Mouse (Mus musculus) MEL (cell line): Measurements from ENCODE around the gene Smarcc2. TPM values are rescaled to one million over a fixed set of nuclear protein-coding genes. Genes with fewer than 3 reads are reported as not detected.

Experiments used
- DNase-seq: peaks from one replicate; pipeline ENCODE4 v3.0.0; 2011; ENCODE audit warnings: low read depth, low spot score
- H3K27ac ChIP-seq: 2 replicates; pipeline ENCODE4 v1.5.1; 2012; ENCODE audit warnings: low read depth, mild to moderate bottlenecking, control low read depth, low read length, moderate library complexity; ENCODE audit not compliant: control insufficient read depth
- H3K27me3 ChIP-seq, 2 experiments: fragments of 150-350 bp in 1 of 2; sonication (generic) in 1 of 2; 2 replicates each; pipeline ENCODE4 v1.6.1; 2012; ENCODE audit warnings: low read length in 2 of 2, mild to moderate bottlenecking in 2 of 2, improper control_type of control experiment in 1 of 2, moderate library complexity in 1 of 2; ENCODE audit not compliant: insufficient read depth in 2 of 2, control insufficient read depth in 1 of 2
- H3K36me3 ChIP-seq, 2 experiments: 2 replicates each; pipeline ENCODE4 v1.6.1; 2012 to 2014; ENCODE audit warnings: low read length in 2 of 2, improper control_type of control experiment in 1 of 2, inconsistent platforms in 1 of 2, mild to moderate bottlenecking in 1 of 2; ENCODE audit not compliant: insufficient read depth in 2 of 2, control insufficient read depth in 1 of 2
- H3K4me1 ChIP-seq, 2 experiments: fragments of 150-350 bp in 1 of 2; sonication (generic) in 1 of 2; 2 replicates each; pipeline ENCODE4 v1.6.1; 2012; ENCODE audit warnings: low read length in 2 of 2, improper control_type of control experiment in 1 of 2, mild to moderate bottlenecking in 1 of 2; ENCODE audit not compliant: insufficient read depth in 2 of 2, control insufficient read depth in 1 of 2
- H3K4me3 ChIP-seq, 2 experiments: fragments of 150-350 bp in 1 of 2; sonication (generic) in 1 of 2; 2 replicates each; pipeline ENCODE4 v1.5.1; 2012; ENCODE audit warnings: low read depth in 2 of 2, low read length in 2 of 2, mild to moderate bottlenecking in 2 of 2, moderate library complexity in 2 of 2, control low read depth in 1 of 2, improper control_type of control experiment in 1 of 2; ENCODE audit not compliant: control insufficient read depth in 1 of 2, insufficient read depth in 1 of 2
- H3K79me2 ChIP-seq: 2 replicates; pipeline ENCODE4 v1.6.1; 2012; ENCODE audit warnings: mild to moderate bottlenecking, low read length, moderate library complexity; ENCODE audit not compliant: control insufficient read depth, poor library complexity, insufficient read depth
- H3K9ac ChIP-seq: 2 replicates; pipeline ENCODE4 v1.6.1; 2012; ENCODE audit warnings: low read depth, mild to moderate bottlenecking, control low read depth, low read length, moderate library complexity; ENCODE audit not compliant: control insufficient read depth, poor library complexity, severe bottlenecking
- H3K9me3 ChIP-seq: fragments of 150-350 bp; sonication (generic); replicated peaks from 2 replicates; pipeline ENCODE4 v1.6.1; 2012; ENCODE audit warnings: mild to moderate bottlenecking, low read length, improper control_type of control experiment, moderate library complexity; ENCODE audit not compliant: insufficient read depth
- BHLHE40 ChIP-seq: IDR thresholded peaks from 2 replicates; pipeline ENCODE4 v1.6.1; 2012; ENCODE audit warnings: low read depth, mild to moderate bottlenecking, inconsistent platforms, low read length, improper control_type of control experiment, borderline replicate concordance
- CHD1 ChIP-seq: IDR thresholded peaks from 2 replicates; pipeline ENCODE4 v1.6.1; 2012; ENCODE audit warnings: low read depth, mild to moderate bottlenecking, inconsistent platforms, low read length, improper control_type of control experiment
- CHD2 ChIP-seq: IDR thresholded peaks from 2 replicates; pipeline ENCODE4 v1.6.1; 2011; ENCODE audit warnings: low read length, improper control_type of control experiment
- CTCF ChIP-seq, 3 experiments: IDR thresholded peaks in 2 of 3; conservative IDR thresholded peaks in 1 of 3; 2 replicates each; pipeline ENCODE4 v1.5.1; 2011 to 2012; ENCODE audit warnings: low read length in 3 of 3, low read depth in 2 of 3, mild to moderate bottlenecking in 2 of 3, improper control_type of control experiment in 1 of 3, inconsistent platforms in 1 of 3, mixed read lengths in 1 of 3, moderate library complexity in 1 of 3; ENCODE audit not compliant: control insufficient read depth in 1 of 3, insufficient read depth in 1 of 3, poor library complexity in 1 of 3, severe bottlenecking in 1 of 3
- E2F4 ChIP-seq: IDR thresholded peaks from 2 replicates; pipeline ENCODE4 v1.6.1; 2011; ENCODE audit warnings: low read depth, low read length, improper control_type of control experiment, borderline replicate concordance
- EP300 ChIP-seq, 2 experiments: IDR thresholded peaks; 2 replicates each; pipeline ENCODE4 v1.6.1; 2011; ENCODE audit warnings: improper control_type of control experiment in 2 of 2, low read length in 2 of 2, low read depth in 1 of 2, mild to moderate bottlenecking in 1 of 2
- HCFC1 ChIP-seq: IDR thresholded peaks from 2 replicates; pipeline ENCODE4 v1.6.1; 2012; ENCODE audit warnings: low read depth, mild to moderate bottlenecking, inconsistent platforms, low read length, improper control_type of control experiment, moderate library complexity
- JUND ChIP-seq: IDR thresholded peaks from 2 replicates; pipeline ENCODE4 v1.6.1; 2011; ENCODE audit warnings: low read depth, mild to moderate bottlenecking, improper control_type of control experiment, low read length
- MAFK ChIP-seq: IDR thresholded peaks from 2 replicates; pipeline ENCODE4 v1.6.1; 2011; ENCODE audit warnings: low read depth, mild to moderate bottlenecking, low read length, improper control_type of control experiment, borderline replicate concordance
- MAX ChIP-seq: IDR thresholded peaks from 2 replicates; pipeline ENCODE4 v1.6.1; 2011; ENCODE audit warnings: low read length, improper control_type of control experiment
- MAZ ChIP-seq: IDR thresholded peaks from 2 replicates; pipeline ENCODE4 v1.6.1; 2012; ENCODE audit warnings: low read depth, mild to moderate bottlenecking, inconsistent platforms, low read length, improper control_type of control experiment
- MEF2A ChIP-seq: IDR thresholded peaks from 2 replicates; pipeline ENCODE4 v1.6.1; 2014; ENCODE audit warnings: low read depth, mild to moderate bottlenecking, inconsistent platforms, low read length, improper control_type of control experiment; ENCODE audit not compliant: poor library complexity, insufficient replicate concordance, severe bottlenecking; ENCODE audit errors: extremely low read depth
- MXI1 ChIP-seq: IDR thresholded peaks from 2 replicates; pipeline ENCODE4 v1.6.1; 2011; ENCODE audit warnings: mild to moderate bottlenecking, low read depth, low read length, improper control_type of control experiment
- MYB ChIP-seq: IDR thresholded peaks from 2 replicates; pipeline ENCODE4 v1.6.1; 2011; ENCODE audit warnings: mild to moderate bottlenecking, low read depth, low read length, improper control_type of control experiment
- MYC ChIP-seq: IDR thresholded peaks from 2 replicates; pipeline ENCODE4 v1.6.1; 2011; ENCODE audit warnings: low read depth, mild to moderate bottlenecking, low read length, improper control_type of control experiment, moderate library complexity
- POLR2A ChIP-seq, 2 experiments: IDR thresholded peaks; 2 replicates each; pipeline ENCODE4 v1.6.1; 2011 to 2012; ENCODE audit warnings: low read length in 2 of 2, mild to moderate bottlenecking in 2 of 2, control low read depth in 1 of 2, improper control_type of control experiment in 1 of 2, low read depth in 1 of 2, moderate library complexity in 1 of 2; ENCODE audit not compliant: control insufficient read depth in 1 of 2, insufficient read depth in 1 of 2, poor library complexity in 1 of 2
- RAD21 ChIP-seq: IDR thresholded peaks from 2 replicates; pipeline ENCODE4 v1.6.1; 2011; ENCODE audit warnings: mild to moderate bottlenecking, low read depth, low read length, improper control_type of control experiment
- RCOR1 ChIP-seq: IDR thresholded peaks from 2 replicates; pipeline ENCODE4 v1.6.1; 2012; ENCODE audit warnings: low read depth, mild to moderate bottlenecking, inconsistent platforms, low read length, improper control_type of control experiment
- SIN3A ChIP-seq: IDR thresholded peaks from 2 replicates; pipeline ENCODE4 v1.6.1; 2012; ENCODE audit warnings: low read length, improper control_type of control experiment, inconsistent platforms
- SMC3 ChIP-seq: IDR thresholded peaks from 2 replicates; pipeline ENCODE4 v1.6.1; 2011; ENCODE audit warnings: low read depth, low read length, improper control_type of control experiment
- TAL1 ChIP-seq: IDR thresholded peaks from 2 replicates; pipeline ENCODE4 v1.6.1; 2012; ENCODE audit warnings: mild to moderate bottlenecking, inconsistent platforms, low read length, moderate library complexity, mixed read lengths
- TBP ChIP-seq: IDR thresholded peaks from 2 replicates; pipeline ENCODE4 v1.8.0; 2011; ENCODE audit warnings: low read depth, low read length, improper control_type of control experiment
- TCF12 ChIP-seq: IDR thresholded peaks from 2 replicates; pipeline ENCODE4 v1.6.1; 2014; ENCODE audit warnings: low read depth, mild to moderate bottlenecking, inconsistent platforms, low read length, improper control_type of control experiment, moderate library complexity
- USF2 ChIP-seq, 2 experiments: IDR thresholded peaks; 2 replicates each; pipeline ENCODE4 v1.6.1; 2011 to 2012; ENCODE audit warnings: improper control_type of control experiment in 2 of 2, low read length in 2 of 2, borderline replicate concordance in 1 of 2, inconsistent platforms in 1 of 2, low read depth in 1 of 2, mild to moderate bottlenecking in 1 of 2; ENCODE audit not compliant: insufficient read depth in 1 of 2
- ZMIZ1 ChIP-seq: IDR thresholded peaks from 2 replicates; pipeline ENCODE4 v1.6.1; 2012; ENCODE audit warnings: low read depth, mild to moderate bottlenecking, inconsistent platforms, low read length, improper control_type of control experiment, moderate library complexity
- polyA plus RNA-seq, 2 experiments: library from polyadenylated mRNA; stranded (reverse) in 1 of 2; unstranded in 1 of 2; fragments of >175 nt in 1 of 2; fragments of >200 nt in 1 of 2; gene quantifications; 2 replicates each; pipeline versions ENCODE4 v1.2.1 to v1.2.4; 2012; ENCODE audit warnings: low replicate concordance in 2 of 2, low read depth in 1 of 2; ENCODE audit not compliant: insufficient read length in 2 of 2, insufficient read depth in 1 of 2, missing spikeins in 1 of 2
- total RNA-seq: library from RNA; depleted of rRNA; stranded (reverse); fragments of 300-350 nt; gene quantifications from 2 replicates; pipeline ENCODE4 v1.2.3, GENCODE M21; 2012

The Smarcc2 gene
- total and polyA plus RNA-seq, 3 experiments = 24.8 to 226 (median 68.8) TPM

DNA sequence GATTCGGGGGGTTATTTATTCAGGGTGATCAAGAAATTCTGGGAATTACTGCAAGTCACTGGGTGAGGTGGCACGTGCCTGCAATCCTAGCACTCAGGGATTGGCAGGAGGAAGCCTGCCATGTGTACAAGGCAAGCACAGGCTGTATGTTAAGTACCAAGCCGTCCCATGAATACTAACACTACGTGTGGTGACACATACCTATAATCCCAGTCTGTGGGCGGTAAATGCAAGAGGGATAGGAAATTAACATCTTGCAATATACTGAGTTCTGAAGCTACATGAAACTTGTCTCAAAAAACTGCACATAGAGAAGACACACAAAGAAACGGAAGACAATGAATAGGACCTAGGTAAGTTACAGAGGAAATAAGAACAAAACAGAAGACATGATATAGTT is 8.0 kb upstream of the Smarcc2 start:
- TF ChIP-seq USF2 (IDR thresholded peaks at IDR 0.05; ENCODE audit: borderline replicate concordance in 1 of 2, insufficient read depth in 1 of 2, low read depth in 1 of 2, low read length in 2 of 2) (no peak), BHLHE40 (no peak), TCF12 (no peak), MAX (no peak), CHD1 (no peak), CHD2 (no peak), TAL1 (no peak), HCFC1 (no peak), SIN3A (no peak)
- TF ChIP-seq, all 39 proteins: peak for 0
- no peaks in the 10 kb centered on the region for H3K36me3 ChIP-seq
- DNase-seq = no peak

DNA sequence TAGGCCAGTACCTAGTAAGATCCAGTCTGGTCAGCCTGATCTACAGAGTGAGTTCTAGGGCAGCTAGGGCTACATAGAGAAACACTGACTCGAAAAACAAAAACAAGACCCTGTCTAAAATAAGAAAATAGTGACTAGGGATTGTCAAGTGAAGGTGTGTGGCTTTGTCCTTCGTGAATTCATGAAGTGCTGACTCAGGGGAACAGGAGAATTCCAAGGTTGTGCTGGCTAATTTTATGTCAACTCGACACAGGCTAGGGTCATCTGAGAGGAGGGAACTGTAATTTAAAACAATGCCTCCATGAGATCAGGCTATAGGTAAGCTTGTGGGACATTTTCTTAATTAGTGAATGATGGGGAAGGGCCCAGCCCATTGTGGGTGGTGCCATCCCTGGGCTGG is 4.6 kb upstream of the Smarcc2 start:
- peaks cover 0 to 8% of the 10 kb centered on the region in 2 experiments; a peak in 2 of 4 replicates for H3K4me1 ChIP-seq
- H3K9ac ChIP-seq = no peak overlapping the region
- DNase-seq = no peak
- H3K27me3 ChIP-seq = no peaks in the 10 kb centered on the region
- no peak overlapping the region for H3K4me3 ChIP-seq
- peaks cover 5% of the 10 kb centered on the region; the same call in 1 of the 2 replicates for H3K79me2 ChIP-seq
- no peaks in the 10 kb centered on the region for H3K36me3 ChIP-seq
- H3K27ac ChIP-seq = no peak overlapping the region
- TF ChIP-seq MEF2A (no peak), E2F4 (no peak)
- H3K9me3 ChIP-seq = no peaks in the 10 kb centered on the region

More for the DNA sequence above, 8.0 kb upstream of the Smarcc2 start:
- H3K4me1 ChIP-seq = peaks cover 0 to 5% of the 10 kb centered on the region in 2 experiments; a peak in 1 of 4 replicates
- H3K4me3 ChIP-seq = no peak overlapping the region
- H3K9ac ChIP-seq = no peak overlapping the region
- no peaks in the 10 kb centered on the region for H3K9me3 ChIP-seq
- no peak overlapping the region for H3K27ac ChIP-seq
- no peaks in the 10 kb centered on the region for H3K79me2 ChIP-seq
- H3K27me3 ChIP-seq = no peaks in the 10 kb centered on the region

DNA sequence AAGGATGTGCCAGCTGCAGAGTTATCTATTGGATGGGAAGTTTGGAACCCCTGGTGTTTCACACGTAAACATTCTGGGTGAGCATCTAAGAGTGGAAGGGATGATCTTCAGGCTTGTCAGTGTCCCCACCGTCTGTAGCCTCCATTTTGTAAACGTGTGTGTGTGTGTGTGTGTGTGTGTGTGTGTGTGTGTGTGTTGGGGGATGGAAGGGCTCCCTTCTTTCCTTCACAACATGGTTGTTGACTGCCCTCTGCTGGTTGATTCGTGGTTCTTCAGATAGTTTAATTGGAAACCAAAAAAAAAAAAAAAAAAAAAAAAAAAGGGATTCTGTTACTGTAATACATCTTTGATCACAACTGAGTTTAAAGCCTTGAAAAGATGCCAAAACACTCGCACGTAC is 3.8 kb upstream of the Smarcc2 start:
- H3K79me2 ChIP-seq = peaks cover 11% of the 10 kb centered on the region
- peak overlapping the region; percentile 34 to 56 for H3K4me3 ChIP-seq
- H3K9ac ChIP-seq = peak overlapping the region; percentile 46
- peak; percentile 91 for DNase-seq
- H3K27ac ChIP-seq = no peak overlapping the region
- peaks cover 2 to 11% of the 10 kb centered on the region in 2 experiments; a peak in 3 of 4 replicates for H3K4me1 ChIP-seq
- no peaks in the 10 kb centered on the region for H3K9me3 ChIP-seq
- no peaks in the 10 kb centered on the region for H3K27me3 ChIP-seq
- H3K36me3 ChIP-seq = peaks cover 0 to 3% of the 10 kb centered on the region in 2 experiments; a peak in 2 of 4 replicates
- peak; percentile 43 for TF ChIP-seq MXI1
- no peak for TF ChIP-seq POLR2A (IDR thresholded peaks at IDR 0.05; ENCODE audit: control insufficient read depth in 1 of 2, insufficient read depth in 1 of 2, low read depth in 1 of 2, low read length in 2 of 2, poor library complexity in 1 of 2)
- peak in 1 of 2 experiments; percentile 24; a peak in 1 of 4 replicates for TF ChIP-seq EP300 (IDR thresholded peaks at IDR 0.05; ENCODE audit: low read depth in 1 of 2, low read length in 2 of 2)
- TF ChIP-seq ZMIZ1 = 0 out of 2 replicates have a peak, but pooled peaks have one; percentile 61
- no peak for TF ChIP-seq MAFK
- TF ChIP-seq RCOR1 = peak; percentile 40; the same call in 1 of the 2 replicates
- TF ChIP-seq CTCF (IDR thresholded peaks at IDR 0.05 in 2 of 3, conservative IDR thresholded peaks at IDR 0.05 in 1 of 3; ENCODE audit: control insufficient read depth in 1 of 3, insufficient read depth in 1 of 3, low read depth in 2 of 3, low read length in 3 of 3, poor library complexity in 1 of 3, severe bottlenecking in 1 of 3) = peak in 2 of 3 experiments; percentile 62 to 80; a peak in 4 of 6 replicates
- peak; percentile 52; the same call in 1 of the 2 replicates for TF ChIP-seq MYC
- no peak for TF ChIP-seq MYB
- no peak for TF ChIP-seq JUND
- TF ChIP-seq SMC3 = peak; percentile 83
- TF ChIP-seq HCFC1 = peak; percentile 57; the same call in 1 of the 2 replicates
- peak; percentile 81; the same call in 1 of the 2 replicates for TF ChIP-seq MAZ
- TF ChIP-seq RAD21 = peak; percentile 90
- TF ChIP-seq SIN3A = peak; percentile 90
- no peak for TF ChIP-seq E2F4
- TF ChIP-seq TCF12 = 0 out of 2 replicates have a peak, but pooled peaks have one; percentile 4
- TF ChIP-seq TBP = peak; percentile 63; the same call in 1 of the 2 replicates
- TF ChIP-seq CHD1 = no peak
- TF ChIP-seq TAL1 = no peak
